Mouse (Mus musculus) brain, embryonic 14.5 days (tissue): ENCODE measurements at regions not wholly inside any gene's neighbourhood (a gene's known extent, or its start where the extent isn't known, plus 50 kb on each side); places are given as distances from the start of the nearest gene placed in this dataset.

Experiments used
- CTCF ChIP-seq: fragments of 200-500 bp; IDR thresholded peaks from 2 replicates; pipeline ENCODE4 v1.5.1; 2012; ENCODE audit warnings: inconsistent platforms, mild to moderate bottlenecking, moderate library complexity, borderline replicate concordance; ENCODE audit not compliant: insufficient read depth, insufficient read length; ENCODE audit errors: extremely low read depth
- POLR2A ChIP-seq: fragments of 200-500 bp; IDR thresholded peaks from 2 replicates; pipeline ENCODE4 v1.6.1; 2012; ENCODE audit warnings: mild to moderate bottlenecking, inconsistent platforms, borderline replicate concordance; ENCODE audit not compliant: poor library complexity, insufficient read depth, insufficient read length, severe bottlenecking; ENCODE audit errors: extremely low read depth

DNA sequence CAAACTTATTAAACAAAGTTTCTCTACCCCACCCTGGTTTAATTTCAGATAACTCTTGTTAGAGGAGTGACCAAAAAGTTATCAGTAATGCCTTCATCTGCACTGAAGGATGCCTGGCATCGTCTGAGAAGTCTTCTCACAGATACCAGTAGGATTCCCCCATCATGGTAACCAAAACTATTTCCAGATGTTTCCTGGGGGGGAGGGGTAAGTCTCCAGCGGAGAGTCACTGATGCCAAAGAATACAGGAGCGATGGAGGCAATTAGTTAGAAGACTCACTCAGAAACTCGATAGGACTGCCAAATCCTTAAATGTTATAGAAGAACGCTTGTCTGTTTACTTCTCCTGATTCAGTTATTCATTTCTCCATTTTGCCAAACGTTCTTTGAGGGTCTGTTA lies 116.3 kb upstream of the Nrbf2 start:
- TF ChIP-seq POLR2A = no peak
- no peak for TF ChIP-seq CTCF
